Mouse (Mus musculus): ENCODE measurements around the gene Jam3. TPM values are rescaled to one million over a fixed set of nuclear protein-coding genes. Genes with fewer than 3 reads are reported as not detected.
"Not testable (repeated sequence)": the region's sequence is repeated elsewhere in the genome, so short reads cannot be mapped to it uniquely, and the experiment has no call there.

The Jam3 gene
- polyA plus RNA-seq, 1 experiment = 37.1 TPM

DNA sequence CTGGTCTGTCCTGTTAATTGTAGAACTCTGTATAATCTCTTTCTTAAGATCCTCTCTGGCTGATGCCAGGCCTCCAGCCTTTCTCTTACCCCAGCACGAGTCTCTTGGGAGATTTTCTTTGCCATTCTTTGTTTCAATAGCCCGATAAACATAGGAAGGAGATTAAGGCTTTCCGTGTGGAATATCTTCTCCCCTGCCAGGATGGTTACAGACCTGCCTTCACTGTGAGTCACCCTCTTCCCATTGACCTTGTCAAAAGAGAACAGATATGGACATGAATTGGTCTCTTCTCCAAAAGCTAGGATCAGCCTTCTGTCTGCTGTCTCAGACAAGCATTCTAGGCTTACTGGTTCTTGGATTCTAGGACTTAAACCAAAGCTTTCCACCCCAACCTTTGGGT, 15.5 kb upstream of the Jam3 start:
- WGBS = 79% methylated on average over 3 of the region's 3 CpGs
- DNase-seq = no peak
- H3K4me1 ChIP-seq (ENCODE audit: control insufficient read depth, insufficient read depth, low read length) = 0 out of 2 replicates have a peak, but pooled peaks cover under 1% of the 10 kb centered on the region
- H3K4me3 ChIP-seq (ENCODE audit: insufficient read depth, low read depth, low read length) = no peak overlapping the region
- H3K27ac ChIP-seq (ENCODE audit: insufficient read depth, low read depth, low read length) = no peak overlapping the region
- TF ChIP-seq POLR2A (IDR thresholded peaks at IDR 0.05; ENCODE audit: low read depth, low read length) (no peak), CTCF (conservative IDR thresholded peaks at IDR 0.05; ENCODE audit: insufficient read depth, insufficient read length, low read depth, low read length) (no peak)
- H3K27me3 ChIP-seq (replicated peaks; ENCODE audit: control insufficient read depth, insufficient read depth, low read length) = no peaks in the 10 kb centered on the region
- H3K36me3 ChIP-seq (ENCODE audit: control insufficient read depth, insufficient read depth, low read length) = no peaks in the 10 kb centered on the region

DNA sequence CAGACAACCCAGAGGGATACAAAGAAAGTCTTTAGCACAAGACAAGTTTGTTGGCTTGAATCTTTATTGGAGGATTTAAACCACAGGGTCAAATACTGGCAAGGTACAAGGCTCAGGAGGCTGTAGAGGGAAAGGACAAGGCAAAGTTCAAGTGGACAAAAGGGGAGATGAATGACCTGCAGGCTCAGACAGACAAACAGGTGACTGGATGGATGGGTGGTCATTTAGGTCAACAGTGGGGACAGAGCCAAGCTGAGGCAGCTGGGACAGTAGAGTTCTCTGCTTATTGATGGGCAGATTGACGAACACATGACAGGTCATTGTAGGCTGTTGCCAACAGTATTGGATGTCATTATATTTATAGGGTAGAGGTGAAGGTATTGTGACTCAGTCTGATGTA, 11.8 kb upstream of the Jam3 start:
- peaks cover 7% of the 10 kb centered on the region; the same call in 1 of the 2 replicates for H3K4me1 ChIP-seq (ENCODE audit: control insufficient read depth, insufficient read depth, low read length)
- peak; percentile 89 for DNase-seq
- no peaks in the 10 kb centered on the region for H3K36me3 ChIP-seq (ENCODE audit: control insufficient read depth, insufficient read depth, low read length)
- H3K4me3 ChIP-seq (ENCODE audit: insufficient read depth, low read depth, low read length) = no peak overlapping the region
- 70% methylated on average over 1 of the region's 1 CpGs for WGBS
- 0 out of 2 replicates have a peak overlapping the region, but pooled peaks have one; percentile 8 for H3K27ac ChIP-seq (ENCODE audit: insufficient read depth, low read depth, low read length)
- no peaks in the 10 kb centered on the region for H3K27me3 ChIP-seq (replicated peaks; ENCODE audit: control insufficient read depth, insufficient read depth, low read length)
- TF ChIP-seq CTCF (conservative IDR thresholded peaks at IDR 0.05; ENCODE audit: insufficient read depth, insufficient read length, low read depth, low read length) (no peak), POLR2A (IDR thresholded peaks at IDR 0.05; ENCODE audit: low read depth, low read length) (no peak)

DNA sequence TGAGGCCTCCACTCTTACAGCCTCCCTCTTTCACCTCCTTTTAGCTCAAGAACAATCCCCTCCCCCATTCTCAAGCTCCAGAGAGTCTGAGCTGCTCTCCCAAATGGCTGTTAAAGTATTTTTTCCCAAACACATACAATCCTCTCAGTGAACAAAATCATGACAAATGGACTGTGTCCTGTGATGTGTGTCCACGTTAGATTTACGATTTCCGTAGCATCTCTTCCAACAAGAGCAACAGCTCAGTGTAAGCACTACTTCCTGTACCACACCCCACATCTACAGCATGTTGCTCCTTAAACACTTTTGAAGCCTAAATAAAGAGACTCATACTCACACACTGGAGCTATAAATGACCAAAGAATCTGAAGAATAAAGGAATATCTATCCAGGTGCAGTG, 10.4 kb upstream of the Jam3 start:
- TF ChIP-seq POLR2A (IDR thresholded peaks at IDR 0.05; ENCODE audit: low read depth, low read length) (no peak), CTCF (conservative IDR thresholded peaks at IDR 0.05; ENCODE audit: insufficient read depth, insufficient read length, low read depth, low read length) (no peak)
- 52% methylated on average over 3 of the region's 3 CpGs for WGBS
- DNase-seq = peak; percentile 72
- Histone ChIP-seq H3K27ac (ENCODE audit: insufficient read depth, low read depth, low read length) (no peak overlapping the region), H3K4me3 (ENCODE audit: insufficient read depth, low read depth, low read length) (no peak overlapping the region), H3K27me3 (replicated peaks; ENCODE audit: control insufficient read depth, insufficient read depth, low read length) (no peaks in the 10 kb centered on the region), H3K36me3 (ENCODE audit: control insufficient read depth, insufficient read depth, low read length) (no peaks in the 10 kb centered on the region), H3K4me1 (ENCODE audit: control insufficient read depth, insufficient read depth, low read length) (peaks cover 7% of the 10 kb centered on the region; the same call in 1 of the 2 replicates)

DNA sequence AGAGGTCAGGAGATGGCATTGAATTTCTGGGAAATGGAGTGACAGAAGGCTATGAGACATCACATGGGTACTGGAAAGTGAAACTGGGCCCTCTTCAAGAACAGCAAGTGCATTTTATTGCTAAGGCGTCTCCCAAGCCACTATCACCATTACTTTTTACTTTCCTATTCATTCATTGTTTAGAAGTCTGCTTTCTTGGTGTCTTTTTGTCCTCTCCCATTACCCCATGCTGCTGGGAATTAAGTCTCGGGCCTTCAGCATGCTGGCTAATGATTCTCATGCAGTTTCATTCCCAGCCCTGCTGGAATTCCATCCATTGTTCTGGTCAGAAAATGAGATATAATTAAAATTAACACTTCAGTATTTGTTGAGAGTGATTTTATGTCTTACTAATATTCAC, 9.7 kb upstream of the Jam3 start:
- H3K4me3 ChIP-seq (ENCODE audit: insufficient read depth, low read depth, low read length) = no peak overlapping the region
- TF ChIP-seq CTCF (conservative IDR thresholded peaks at IDR 0.05; ENCODE audit: insufficient read depth, insufficient read length, low read depth, low read length) = no peak
- TF ChIP-seq POLR2A (IDR thresholded peaks at IDR 0.05; ENCODE audit: low read depth, low read length) = no peak
- peaks cover 7% of the 10 kb centered on the region; the same call in 1 of the 2 replicates for H3K4me1 ChIP-seq (ENCODE audit: control insufficient read depth, insufficient read depth, low read length)
- H3K27ac ChIP-seq (ENCODE audit: insufficient read depth, low read depth, low read length) = no peak overlapping the region
- peak; percentile 17 for DNase-seq
- H3K27me3 ChIP-seq (replicated peaks; ENCODE audit: control insufficient read depth, insufficient read depth, low read length) = no peaks in the 10 kb centered on the region
- H3K36me3 ChIP-seq (ENCODE audit: control insufficient read depth, insufficient read depth, low read length) = no peaks in the 10 kb centered on the region
- 56% methylated on average over 2 of the region's 2 CpGs for WGBS

DNA sequence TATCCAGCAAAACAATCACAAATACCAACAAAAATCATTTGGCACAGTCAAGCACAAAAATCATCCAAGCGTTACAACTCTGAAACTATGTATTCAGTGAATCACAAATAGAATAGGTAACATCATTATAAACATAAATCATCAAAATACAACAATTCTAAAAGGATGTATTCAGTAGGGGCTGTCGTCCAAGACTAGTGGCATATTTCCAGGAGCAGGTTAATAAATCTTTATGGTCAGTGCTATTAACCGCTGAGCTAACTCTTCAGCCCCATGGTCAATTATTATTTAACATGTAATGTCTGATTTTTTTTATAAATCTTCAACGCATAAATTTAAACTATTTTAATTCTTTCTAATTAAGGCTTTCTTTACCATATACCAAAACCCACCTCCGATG, 8.4 kb upstream of the Jam3 start:
- peak; percentile 83 for DNase-seq
- not testable (repeated sequence) for H3K27me3 ChIP-seq (replicated peaks; ENCODE audit: control insufficient read depth, insufficient read depth, low read length); H3K4me3 ChIP-seq (ENCODE audit: insufficient read depth, low read depth, low read length); H3K4me1 ChIP-seq (ENCODE audit: control insufficient read depth, insufficient read depth, low read length); H3K27ac ChIP-seq (ENCODE audit: insufficient read depth, low read depth, low read length); H3K36me3 ChIP-seq (ENCODE audit: control insufficient read depth, insufficient read depth, low read length)
- 31% methylated on average over 5 of the region's 5 CpGs for WGBS

DNA sequence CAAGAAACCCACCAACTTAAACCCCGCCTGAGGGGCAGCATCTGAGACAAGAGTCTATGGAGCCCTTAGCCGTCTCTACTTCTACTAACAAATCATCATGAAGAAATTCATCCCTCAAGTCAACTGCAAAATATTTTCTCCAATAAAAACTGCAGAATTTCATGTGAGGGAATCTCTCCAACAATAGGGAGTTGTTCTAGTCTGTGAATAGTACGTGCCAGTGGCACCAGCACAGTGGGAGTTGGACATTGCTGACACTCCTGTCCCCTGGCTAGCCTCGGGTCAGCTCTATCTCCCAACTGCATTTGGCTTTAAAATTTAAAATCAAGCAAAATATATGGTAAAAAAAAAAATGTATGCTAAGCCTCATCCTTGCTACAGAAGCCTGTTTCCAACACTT, 1.4 kb downstream of the Jam3 start:
- no peak overlapping the region for H3K27ac ChIP-seq (ENCODE audit: insufficient read depth, low read depth, low read length)
- TF ChIP-seq POLR2A (IDR thresholded peaks at IDR 0.05; ENCODE audit: low read depth, low read length) = no peak
- no peak for TF ChIP-seq CTCF (conservative IDR thresholded peaks at IDR 0.05; ENCODE audit: insufficient read depth, insufficient read length, low read depth, low read length)
- H3K27me3 ChIP-seq (replicated peaks; ENCODE audit: control insufficient read depth, insufficient read depth, low read length) = no peaks in the 10 kb centered on the region
- WGBS = 83% methylated on average over 4 of the region's 4 CpGs
- H3K36me3 ChIP-seq (ENCODE audit: control insufficient read depth, insufficient read depth, low read length) = no peaks in the 10 kb centered on the region
- no peak overlapping the region for H3K4me3 ChIP-seq (ENCODE audit: insufficient read depth, low read depth, low read length)
- DNase-seq = no peak
- peaks cover 4% of the 10 kb centered on the region; the same call in 1 of the 2 replicates for H3K4me1 ChIP-seq (ENCODE audit: control insufficient read depth, insufficient read depth, low read length)

DNA sequence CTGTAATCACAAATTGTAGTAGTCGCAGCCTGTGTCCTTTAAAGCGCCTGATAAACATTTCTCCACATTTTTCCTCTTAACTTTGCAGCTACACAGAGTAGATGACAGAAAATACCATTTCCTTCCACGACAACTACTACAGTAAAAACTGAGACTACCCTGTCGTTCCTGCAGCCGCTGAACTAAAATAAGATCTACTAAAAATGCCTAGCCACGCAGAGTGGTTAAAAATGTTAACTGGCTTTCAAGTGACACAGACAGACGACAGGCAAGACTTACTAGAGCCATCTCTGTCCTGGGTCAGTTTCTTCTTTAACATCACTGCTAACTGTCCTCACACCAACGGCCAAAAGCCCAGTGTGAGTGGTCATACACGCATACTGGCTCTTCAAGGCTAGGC, 5.4 kb downstream of the Jam3 start:
- Histone ChIP-seq H3K4me3 (ENCODE audit: insufficient read depth, low read depth, low read length) (no peak overlapping the region), H3K27me3 (replicated peaks; ENCODE audit: control insufficient read depth, insufficient read depth, low read length) (no peaks in the 10 kb centered on the region), H3K4me1 (ENCODE audit: control insufficient read depth, insufficient read depth, low read length) (peaks cover 10% of the 10 kb centered on the region; the same call in 1 of the 2 replicates), H3K36me3 (ENCODE audit: control insufficient read depth, insufficient read depth, low read length) (no peaks in the 10 kb centered on the region), H3K27ac (ENCODE audit: insufficient read depth, low read depth, low read length) (no peak overlapping the region)
- TF ChIP-seq CTCF (conservative IDR thresholded peaks at IDR 0.05; ENCODE audit: insufficient read depth, insufficient read length, low read depth, low read length) (no peak), POLR2A (IDR thresholded peaks at IDR 0.05; ENCODE audit: low read depth, low read length) (no peak)
- WGBS = 51% methylated on average over 9 of the region's 9 CpGs
- DNase-seq = no peak
